Mouse (Mus musculus): ENCODE measurements around the gene Zfp811. TPM values are rescaled to one million over a fixed set of nuclear protein-coding genes. Genes with fewer than 3 reads are reported as not detected.

The Zfp811 gene
- total RNA-seq, 2 experiments from 2014 or later, result 0.26 TPM; not detected in 1

GRCm38 (mm10) chr17:32771213-32771612 is 38.5 kb downstream of the Zfp811 start:
- no peak for DNase-seq (ENCODE audit: low spot score)

GRCm38 (mm10) chr17:32766422-32766821 is 43.3 kb downstream of the Zfp811 start:
- intact Hi-C loops (cut with DNase I), result no loop called here
- DNase-seq (ENCODE audit: low spot score), result no peak

More at GRCm38 (mm10) chr17:32771213-32771612, 38.5 kb downstream of the Zfp811 start:
- intact Hi-C loops (cut with DNase I), result loop anchor here (5.0 kb wide), 1 partner anchor 181 kb away; no protein-coding TSS in a partner anchor

GRCm38 (mm10) chr17:32757331-32757730 is 52.4 kb downstream of the Zfp811 start:
- intact Hi-C loops (cut with DNase I), result no loop called here

DNA sequence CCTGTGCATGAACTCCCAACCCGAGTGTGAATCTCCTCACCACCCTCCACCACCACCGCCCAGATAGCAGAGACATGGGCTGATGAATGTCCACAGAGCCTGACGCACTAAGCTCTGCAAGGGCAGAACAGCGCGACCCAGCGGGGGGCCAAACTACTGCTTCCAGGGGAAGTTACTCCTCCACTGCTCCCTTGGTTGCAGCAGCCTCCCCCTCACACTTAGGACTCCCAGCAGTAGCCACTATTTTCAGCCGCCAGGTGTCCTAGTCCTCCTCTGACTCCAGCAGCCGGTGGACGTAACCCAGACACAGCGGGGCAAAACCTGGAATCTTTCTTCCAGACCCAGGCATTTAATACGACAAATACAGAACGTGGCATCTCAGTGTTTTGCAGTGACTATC is 56.1 kb downstream of the Zfp811 start:
- DNase-seq (ENCODE audit: low spot score), result no peak

More at GRCm38 (mm10) chr17:32757331-32757730, 52.4 kb downstream of the Zfp811 start:
- DNase-seq (ENCODE audit: low spot score), result no peak

GRCm38 (mm10) chr17:32752813-32753360 is 56.8 kb downstream of the Zfp811 start:
- DNase-seq (ENCODE audit: low spot score), result no peak
- intact Hi-C loops (cut with DNase I), result no loop called here

More for the DNA sequence above, 56.1 kb downstream of the Zfp811 start:
- intact Hi-C loops (cut with DNase I), result no loop called here

DNA sequence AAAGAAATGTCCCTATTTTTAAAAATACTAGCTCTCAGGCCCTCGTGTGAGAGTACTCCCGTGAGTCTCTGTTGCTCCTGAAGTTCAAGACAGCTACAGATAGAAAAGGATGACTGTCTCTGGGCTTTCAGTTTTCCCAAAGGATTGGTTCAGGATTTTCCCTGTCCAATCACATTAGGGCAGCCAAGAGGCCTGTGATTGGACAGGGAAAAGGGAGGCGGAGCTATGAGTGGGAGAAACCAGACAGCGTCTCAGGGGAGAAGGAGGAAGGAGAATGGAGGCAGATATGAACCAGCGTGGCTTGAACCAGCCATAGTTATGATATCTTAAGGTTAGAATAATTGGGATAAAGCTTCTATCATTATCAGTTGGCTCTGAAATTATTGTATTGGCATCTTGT is 59.1 kb downstream of the Zfp811 start:
- intact Hi-C loops (cut with DNase I), result no loop called here
- no peak for DNase-seq (ENCODE audit: low spot score)

Other genes starting within 250 kb of the Zfp811 start
- gene Cyp4f37, start 188.6 kb downstream of the Zfp811 start, total RNA-seq (2021), result not detected
- gene Cyp4f40, start 151.0 kb downstream of the Zfp811 start, total RNA-seq (2021), result not detected
- gene Cyp4f15, start 124.3 kb downstream of the Zfp811 start, total RNA-seq (2021), result not detected
- 10 to 100 TPM; 25.7 to 31.9 TPM for gene Zfp871, start 21.6 kb downstream of the Zfp811 start, total RNA-seq (2021)
- 10 to 100 TPM; 10.4 to 14.2 TPM for gene Zfp799, start 20.3 kb upstream of the Zfp811 start, total RNA-seq (2021)
- 10 to 100 TPM in 1 of 2 experiments, 1 to 10 TPM in 1; 9.3 to 10.4 TPM for gene Zfp870, start 81.7 kb upstream of the Zfp811 start, total RNA-seq (2021)
- not detected for gene Cyp4f14, start 107.4 kb upstream of the Zfp811 start, total RNA-seq (2021)
- 10 to 100 TPM; 10.9 to 12.3 TPM for gene Cyp4f13, start 137.5 kb upstream of the Zfp811 start, total RNA-seq (2021)
- gene Zfp472, start 155.9 kb upstream of the Zfp811 start, total RNA-seq (2021), result 1 to 10 TPM; 2.4 to 3.0 TPM
- 1 to 10 TPM; 6.4 to 7.6 TPM for gene Zfp952, start 183.2 kb upstream of the Zfp811 start, total RNA-seq (2021)
- gene Zfp763, start 223.5 kb upstream of the Zfp811 start, total RNA-seq (2021), result 1 to 10 TPM; 4.8 to 4.9 TPM